Mouse (Mus musculus) kidney, adult 18-20 months (tissue): Measurements from ENCODE around the gene Ugt1a2.
"Not testable (repeated sequence)": the region's sequence is repeated elsewhere in the genome, so short reads cannot be mapped to it uniquely, and the experiment has no call there.

ENCODE experiments used
- DNase-seq: peaks from one replicate; pipeline ENCODE4 v3.0.0; 2021

Ugt1a2 gene

DNA sequence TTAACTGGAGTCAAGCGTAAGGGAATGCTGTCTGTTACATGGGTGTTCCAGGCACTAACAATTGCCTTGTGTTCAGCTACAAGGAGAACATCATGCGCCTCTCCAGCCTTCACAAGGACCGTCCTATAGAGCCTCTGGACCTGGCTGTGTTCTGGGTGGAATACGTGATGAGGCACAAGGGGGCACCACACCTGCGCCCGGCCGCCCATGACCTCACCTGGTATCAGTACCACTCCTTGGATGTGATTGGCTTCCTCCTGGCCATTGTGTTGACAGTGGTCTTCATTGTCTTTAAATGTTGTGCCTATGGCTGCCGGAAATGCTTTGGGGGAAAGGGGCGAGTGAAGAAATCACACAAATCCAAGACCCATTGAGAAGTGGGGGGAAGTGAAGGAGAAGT, 17.6 kb downstream of the Ugt1a2 start:
- no peak for DNase-seq

DNA sequence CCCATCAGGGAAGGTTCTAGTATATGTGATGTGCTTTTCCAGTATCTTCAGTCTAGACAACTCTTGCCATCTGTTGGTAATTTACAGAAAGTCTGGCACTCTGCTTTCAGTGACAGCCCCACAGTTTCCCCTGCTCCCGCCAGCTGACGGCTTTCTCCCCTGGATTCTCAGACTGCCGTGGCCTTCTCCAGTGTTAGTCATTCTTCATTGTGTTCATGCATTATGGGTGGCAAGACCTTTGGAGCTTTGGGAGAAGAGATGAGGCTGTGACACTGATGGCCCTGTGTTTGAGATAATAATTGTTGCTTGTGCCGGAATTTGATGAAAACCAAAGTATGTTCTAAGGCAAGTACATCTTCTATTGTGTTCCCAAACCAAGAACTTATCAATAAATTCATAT, 18.2 kb downstream of the Ugt1a2 start:
- no peak for DNase-seq

DNA sequence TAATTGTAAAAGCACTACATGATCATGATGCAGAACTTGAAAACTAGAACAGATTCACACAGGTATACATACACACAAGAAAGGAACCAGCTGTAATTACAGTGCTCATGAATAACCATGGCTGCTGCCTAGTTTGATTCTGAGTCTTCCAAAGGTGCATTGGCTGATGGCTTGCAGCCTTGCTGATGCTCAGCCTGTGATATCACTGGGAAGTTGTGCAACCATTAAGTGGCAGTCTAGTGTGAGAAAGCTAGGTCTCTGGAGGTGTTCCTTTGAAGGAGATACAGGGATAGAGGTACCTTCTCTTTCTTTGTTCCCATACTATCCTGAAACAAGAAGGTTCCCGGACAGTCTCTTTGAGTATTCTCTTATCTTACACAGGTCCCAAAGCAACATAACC, 18.7 kb downstream of the Ugt1a2 start:
- DNase-seq = no peak

DNA sequence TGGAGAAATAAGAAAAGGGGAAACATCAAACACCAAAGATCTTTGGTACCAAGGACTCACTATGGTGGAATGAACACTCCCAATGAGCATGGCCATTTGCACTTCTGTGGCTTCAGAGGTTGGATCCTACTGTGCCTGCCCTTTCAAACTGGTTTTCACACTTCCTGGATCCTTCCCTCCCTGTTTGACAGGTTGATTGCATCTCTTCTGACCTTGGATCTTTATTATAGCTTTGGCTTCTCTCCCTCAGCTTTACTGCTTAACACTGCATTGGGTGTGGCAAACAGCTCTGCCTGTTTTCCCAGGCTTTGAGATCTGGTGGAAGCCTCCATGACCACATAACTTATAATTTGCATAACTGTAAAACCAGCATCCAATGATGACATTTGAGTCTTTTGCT, 19.9 kb downstream of the Ugt1a2 start:
- no peak for DNase-seq

DNA sequence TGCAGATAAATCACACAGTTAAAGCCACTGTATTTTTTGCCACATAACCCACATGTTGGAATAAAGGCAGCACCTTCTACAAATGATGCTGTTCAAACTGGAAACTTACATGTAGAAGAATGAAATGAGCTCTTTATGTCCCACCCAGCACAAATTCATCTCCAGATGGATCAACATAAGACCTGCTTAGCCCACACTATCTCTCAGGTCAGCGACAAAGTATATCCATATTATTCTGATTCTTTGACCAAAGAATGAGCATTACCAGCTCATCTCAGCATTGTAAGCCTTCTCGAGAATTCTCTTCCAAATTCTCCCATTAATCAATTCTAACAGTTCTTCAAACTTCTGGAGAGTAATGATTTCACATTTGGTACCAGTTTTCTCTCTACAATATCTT, 21.8 kb downstream of the Ugt1a2 start:
- no peak for DNase-seq

DNA sequence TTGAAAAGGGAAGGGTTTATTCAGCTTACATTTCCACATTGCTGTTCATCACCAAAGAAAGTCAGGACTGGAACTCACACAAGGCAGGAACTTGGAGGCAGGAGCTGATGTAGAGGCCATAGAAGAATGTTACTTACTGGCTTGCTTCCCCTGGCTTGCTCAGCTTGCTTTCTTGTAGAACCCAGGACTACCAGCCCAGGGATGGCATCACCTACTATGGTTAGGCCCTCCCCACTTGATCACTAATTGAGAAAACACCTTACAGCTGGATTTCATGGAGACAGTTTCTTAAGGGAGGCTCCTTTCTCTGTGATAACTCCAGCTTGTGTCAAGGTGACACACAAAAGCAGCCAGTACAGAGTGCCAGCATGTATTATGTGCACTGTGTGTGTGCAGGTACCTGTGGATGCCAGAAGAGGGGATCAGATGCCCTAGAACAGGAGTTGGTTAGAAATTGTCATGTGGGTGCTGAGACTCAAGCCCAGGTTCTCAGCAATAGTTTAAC, 22.7 kb downstream of the Ugt1a2 start:
- not testable (repeated sequence) for DNase-seq

DNA sequence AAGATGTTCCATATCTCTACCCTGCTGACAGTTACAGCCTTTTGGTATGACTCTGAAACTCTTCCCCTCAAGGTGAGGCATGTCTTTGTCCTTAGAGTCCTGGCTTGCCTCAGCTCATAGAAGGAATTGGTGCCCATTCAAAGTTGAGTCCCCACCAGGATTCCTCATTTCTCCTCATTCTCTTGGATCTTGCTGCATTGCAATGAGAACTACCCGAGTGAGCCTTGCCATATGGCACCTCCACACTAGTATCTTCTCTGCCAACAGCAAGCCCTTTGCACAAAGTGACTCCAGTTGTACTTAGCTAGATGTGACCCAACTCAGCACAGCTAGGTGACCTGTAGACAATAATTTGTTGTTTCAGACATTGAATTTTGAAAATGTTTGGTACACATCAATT, 23.2 kb downstream of the Ugt1a2 start:
- DNase-seq = no peak

DNA sequence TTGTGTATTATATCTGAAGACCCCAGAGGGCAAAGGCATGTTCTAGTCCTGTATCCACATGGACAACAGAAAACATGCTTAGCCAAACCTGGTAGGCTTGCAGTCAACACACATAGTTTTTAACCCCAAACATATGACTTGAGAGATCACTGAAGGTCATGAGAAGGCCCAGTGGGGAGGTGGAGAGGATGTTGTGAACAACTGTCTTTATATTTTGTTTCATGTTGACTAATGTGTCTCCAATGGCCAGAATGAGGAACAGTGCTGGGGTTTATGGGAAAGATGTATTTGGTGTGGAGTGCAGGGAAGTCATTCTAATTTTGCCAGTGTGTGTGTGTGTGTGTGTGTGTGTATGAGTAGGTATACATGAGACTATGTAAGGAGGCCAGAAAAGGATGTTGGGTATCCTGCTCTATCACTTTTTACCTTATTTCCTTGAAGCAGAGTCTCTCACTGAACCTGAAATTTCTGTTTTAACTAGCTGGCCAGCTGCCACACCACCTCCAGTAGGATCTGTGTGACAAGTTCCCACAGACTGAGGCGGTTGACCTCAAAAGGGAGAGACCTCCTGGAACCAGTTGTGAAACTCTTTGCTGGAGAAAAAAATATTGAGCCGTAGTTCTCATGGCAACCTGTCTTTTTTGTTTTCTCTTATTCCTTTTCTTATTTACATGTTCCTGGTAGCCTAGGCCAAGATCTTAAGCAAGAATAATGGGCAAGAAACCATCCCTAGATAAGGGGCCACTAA, 23.8 kb downstream of the Ugt1a2 start:
- no peak for DNase-seq

DNA sequence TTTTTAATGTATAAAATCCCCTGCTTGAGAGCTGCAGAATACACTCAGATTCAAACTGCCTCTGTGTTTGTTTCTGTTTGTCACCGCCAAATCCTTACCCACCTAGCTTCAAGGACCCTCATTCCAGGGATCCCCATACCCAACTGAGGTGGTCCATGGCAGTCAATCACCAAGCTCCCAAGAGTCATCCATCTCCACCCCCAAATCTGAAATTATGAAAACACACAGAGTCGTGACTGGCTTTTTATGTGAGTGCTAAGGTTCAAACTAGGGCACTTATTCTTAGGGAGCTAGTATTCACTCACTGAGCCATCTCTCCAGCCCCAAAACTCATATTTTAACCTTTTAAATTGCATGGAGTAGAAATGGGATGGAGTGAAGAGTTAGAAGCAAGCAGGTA, 24.9 kb downstream of the Ugt1a2 start:
- DNase-seq = not testable (repeated sequence)

DNA sequence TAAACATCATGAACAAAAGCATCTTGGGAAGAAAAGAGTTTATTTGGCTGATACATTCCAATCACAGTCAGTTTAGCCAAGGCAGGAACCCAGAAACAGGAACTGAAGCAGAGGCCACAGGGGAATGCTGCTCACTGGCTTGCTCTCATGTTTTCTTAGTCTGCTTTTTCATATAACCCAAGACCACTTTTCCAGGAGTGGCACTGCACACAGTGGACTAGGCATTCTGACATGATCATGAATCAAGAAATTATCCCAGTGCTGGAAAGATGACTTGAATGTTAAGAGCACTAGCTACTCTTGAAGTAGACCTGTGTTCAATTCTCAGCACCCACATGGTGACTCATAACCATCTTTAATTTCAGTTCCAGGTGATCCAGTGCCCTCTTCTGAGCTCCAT, 25.3 kb downstream of the Ugt1a2 start:
- DNase-seq = no peak

DNA sequence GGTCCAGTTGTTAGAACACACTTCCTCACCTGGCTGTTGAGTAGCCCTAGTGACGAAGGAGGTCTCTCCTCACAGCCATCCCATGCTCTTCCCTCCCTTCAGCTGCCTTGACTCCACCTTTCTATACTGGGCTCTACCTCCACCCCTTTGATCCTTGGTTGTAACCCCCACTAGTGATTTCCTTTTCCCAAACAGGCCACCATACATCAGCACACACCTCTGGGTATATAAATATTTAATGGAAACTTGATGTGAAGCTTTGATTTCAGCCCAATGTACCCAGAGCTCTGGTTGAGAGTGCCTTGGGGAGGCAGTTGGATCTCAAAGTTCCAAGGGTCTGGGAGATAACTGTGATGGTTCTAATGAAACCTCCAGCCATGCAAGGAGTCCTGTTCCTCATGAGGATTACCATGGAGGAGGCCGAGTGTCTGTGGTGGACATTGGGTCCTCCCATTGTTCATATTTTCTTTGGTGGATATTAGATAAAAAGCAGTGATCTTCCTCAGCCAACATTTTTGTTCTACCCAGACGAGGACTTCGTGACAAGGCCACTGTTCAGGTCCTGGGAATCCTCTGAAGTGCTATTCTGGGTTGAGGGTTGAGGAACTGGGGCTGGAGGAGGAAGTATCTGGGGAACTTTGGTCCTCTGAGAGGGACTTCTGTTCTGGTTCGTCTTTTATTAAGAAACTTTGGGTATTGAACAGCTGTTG, 26.4 kb downstream of the Ugt1a2 start, which contains the start of gene Mroh2a:
Gene Mroh2a, plus strand, starts transcription at position 317 of the 710 bp plus-strand sequence.
- DNase-seq = no peak

DNA sequence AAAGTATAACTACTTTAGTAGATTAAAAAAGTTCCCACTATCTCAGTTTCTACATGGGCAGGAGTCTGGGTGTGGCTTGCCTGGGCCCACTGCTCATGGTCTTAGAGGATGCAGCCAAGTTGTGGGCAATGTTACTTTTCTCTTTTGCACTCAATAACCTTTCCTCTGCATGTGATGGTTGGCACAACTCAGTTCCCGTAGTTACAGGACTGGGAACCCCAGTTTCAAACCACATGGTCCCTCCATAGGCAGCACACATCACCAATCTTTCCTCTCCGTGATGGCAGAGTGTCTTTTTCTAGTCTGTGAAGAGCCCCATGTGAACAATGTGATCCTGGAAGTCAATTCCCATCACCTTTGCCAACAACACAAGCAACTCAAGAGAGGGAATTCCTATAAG, 27.1 kb downstream of the Ugt1a2 start:
- no peak for DNase-seq

DNA sequence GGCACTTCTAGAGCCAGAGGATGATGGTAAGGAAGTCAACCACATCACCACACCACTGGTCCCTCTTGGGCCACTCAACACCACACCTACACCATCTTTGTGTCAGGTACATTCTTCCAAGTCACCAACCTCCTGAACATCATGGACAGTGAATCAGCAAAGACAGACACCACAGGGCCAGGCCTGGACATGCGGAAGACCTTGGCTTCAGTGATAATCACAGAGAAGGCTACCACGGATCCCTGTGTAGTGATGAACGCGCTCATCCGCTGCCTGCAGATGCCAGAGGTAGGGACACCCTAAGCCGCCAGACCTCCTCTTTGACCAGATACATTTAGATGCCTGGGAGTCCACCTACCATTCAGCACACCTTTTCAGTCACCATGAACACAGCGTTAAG, 27.7 kb downstream of the Ugt1a2 start:
- no peak for DNase-seq

DNA sequence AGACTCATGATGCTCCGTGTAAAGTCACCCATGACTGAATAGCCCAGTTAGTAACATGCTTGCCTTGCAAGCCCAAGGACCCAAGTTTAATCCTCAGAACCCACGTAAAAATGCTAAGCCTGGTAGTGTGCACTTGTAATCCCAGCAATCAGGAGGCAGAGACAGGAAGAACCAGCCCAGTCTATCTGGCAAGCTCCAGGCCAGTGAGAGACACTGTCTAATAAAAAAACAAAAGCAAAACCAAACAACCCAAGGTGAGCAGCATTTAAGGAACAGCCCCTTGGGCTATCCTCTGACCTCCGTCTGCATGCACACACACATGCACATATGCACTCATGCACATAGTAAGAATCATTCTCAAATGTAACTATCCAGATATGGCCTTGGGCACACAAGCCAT, 29.2 kb downstream of the Ugt1a2 start:
- DNase-seq = no peak

DNA sequence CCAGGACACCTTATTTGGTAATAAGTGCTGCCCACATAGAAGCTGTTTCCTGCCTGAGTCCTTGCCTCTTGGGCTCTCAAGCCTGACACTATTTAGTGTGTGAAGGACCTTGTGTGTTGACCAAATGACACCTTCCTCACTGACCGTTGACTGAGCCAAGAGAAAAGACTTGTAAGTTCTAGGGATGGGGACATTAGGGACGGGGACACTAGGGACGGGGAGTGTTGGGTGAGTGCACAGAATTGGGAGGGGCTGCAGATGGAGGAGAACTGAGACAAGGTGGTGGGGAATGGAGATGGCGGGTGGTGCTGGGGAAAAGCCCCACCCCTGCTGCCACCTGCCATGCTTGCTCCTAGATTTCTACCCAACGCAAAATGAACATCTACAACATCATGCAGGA, 29.6 kb downstream of the Ugt1a2 start:
- no peak for DNase-seq

DNA sequence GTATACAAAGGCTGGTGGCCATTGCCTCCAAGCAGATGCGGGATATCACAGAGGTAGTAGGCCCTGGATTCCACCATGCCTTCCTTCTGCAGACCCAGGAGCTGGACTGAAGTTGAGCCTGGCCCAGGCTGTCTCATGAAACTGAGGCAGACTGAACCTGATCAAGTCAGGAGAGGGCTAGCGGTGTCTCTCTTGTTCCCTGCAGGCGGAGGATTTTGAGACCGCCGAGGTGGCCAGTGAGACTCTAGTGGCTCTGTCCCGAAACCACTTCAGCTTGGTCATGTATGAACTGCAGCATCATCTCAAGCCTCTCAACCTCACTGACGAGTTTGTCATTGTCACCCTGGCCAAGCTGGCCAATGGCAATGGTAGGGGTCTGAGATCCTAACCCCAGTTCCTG, 30.0 kb downstream of the Ugt1a2 start:
- no peak for DNase-seq

DNA sequence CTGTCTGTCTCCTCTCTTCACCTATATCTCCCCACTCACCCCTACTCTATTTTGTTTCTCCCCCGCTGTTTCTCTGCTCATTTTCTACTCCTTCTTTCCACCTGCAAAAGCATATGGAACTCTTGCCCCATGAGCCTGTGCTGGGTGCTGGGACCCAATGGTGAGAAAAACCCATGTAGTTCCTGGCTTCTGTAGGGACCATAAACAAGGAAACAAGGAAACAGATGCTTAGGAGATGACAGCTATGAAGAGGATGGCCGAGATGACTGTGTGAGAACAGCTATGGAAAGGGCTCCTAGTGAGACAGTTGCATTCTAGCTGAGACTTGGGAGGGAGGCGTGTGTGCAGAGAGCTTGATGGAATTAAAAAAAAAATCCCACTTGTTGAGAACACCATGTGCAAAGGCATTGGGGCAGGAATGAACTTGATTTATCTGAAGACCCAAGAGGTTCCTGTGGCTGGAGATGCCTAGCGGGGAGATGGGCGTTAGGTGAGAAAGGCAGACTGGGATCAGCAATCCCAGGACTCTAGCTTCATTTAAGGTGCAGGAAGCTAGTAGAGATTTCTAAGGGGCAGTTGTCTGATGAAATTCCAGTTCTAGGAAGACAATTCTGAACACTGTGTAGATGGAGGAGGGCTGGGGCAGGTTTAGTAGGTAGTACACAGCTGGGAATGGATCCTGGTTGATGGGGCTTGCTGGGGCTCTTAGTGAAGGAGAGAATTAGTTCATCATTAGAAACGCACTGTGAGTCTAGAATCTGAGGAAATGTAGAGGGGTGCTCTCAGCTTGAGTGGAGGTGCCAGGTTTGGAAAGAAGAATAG, 30.8 kb downstream of the Ugt1a2 start:
- DNase-seq = no peak

DNA sequence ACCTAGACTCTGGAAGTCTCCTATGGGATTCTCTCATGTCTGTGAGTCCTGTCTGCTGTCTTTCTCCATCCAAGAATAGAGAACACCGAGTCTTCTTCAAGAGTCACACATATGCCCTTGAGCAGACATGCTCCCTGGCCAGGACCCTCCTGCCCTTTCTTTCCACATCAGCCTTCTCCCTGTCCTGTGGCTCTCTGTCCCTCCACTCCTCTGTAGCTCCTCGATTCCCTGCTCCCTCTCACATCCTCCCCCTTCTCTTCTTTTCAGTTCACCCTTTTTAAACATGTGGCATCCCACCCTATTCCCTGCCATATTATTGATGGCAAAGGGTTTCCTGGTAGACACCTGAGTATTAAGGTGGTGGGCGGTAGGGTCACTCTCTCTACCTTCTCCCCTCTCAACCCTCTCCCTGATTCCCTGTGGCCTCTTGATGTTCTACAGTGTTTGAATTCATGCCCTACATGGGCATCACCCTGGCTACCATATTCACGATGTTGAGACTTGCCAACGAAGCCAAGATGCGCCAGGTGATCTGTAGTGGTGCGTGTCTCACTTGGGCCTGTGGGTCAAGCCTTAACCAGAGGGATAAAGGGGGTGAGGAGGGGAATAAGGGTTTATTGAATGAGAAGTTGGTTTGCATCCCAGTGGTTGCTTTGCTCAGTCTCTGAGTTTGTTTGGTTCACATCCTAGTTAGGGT, 31.6 kb downstream of the Ugt1a2 start:
- no peak for DNase-seq

DNA sequence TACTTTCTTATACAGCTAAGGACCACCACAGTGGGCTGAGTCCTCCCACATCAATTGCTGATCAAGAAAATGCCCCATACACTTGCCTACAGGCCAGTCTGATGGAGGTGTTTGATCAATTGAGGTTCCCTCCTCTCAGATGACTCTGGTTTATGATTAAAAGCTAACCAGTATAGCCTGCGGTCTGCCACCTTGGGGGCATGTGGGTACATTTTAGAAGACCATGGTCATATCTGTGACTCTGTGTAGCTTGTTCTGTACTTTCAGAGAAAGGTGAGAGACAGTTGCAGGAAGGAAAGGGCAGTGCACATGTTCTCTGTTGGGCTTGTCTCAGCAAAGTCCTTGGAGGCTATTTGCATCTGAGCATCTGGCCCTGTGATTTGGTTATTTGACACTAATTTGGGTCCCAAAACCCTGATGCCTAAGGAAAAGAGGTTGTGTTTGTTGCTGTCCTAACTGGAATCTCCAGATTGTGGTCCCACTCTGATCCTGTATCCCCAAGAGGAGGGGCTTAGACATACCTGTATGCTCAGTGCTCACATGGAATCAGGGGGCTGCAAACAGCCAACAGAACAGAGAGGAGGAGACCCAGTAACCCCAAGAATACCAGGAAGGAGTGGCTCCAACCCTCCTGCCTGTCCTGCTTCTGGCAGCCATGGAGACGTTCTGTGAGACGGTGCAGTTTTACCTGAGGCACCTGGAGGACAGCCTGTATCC, 32.4 kb downstream of the Ugt1a2 start:
- DNase-seq = peak; percentile 9

DNA sequence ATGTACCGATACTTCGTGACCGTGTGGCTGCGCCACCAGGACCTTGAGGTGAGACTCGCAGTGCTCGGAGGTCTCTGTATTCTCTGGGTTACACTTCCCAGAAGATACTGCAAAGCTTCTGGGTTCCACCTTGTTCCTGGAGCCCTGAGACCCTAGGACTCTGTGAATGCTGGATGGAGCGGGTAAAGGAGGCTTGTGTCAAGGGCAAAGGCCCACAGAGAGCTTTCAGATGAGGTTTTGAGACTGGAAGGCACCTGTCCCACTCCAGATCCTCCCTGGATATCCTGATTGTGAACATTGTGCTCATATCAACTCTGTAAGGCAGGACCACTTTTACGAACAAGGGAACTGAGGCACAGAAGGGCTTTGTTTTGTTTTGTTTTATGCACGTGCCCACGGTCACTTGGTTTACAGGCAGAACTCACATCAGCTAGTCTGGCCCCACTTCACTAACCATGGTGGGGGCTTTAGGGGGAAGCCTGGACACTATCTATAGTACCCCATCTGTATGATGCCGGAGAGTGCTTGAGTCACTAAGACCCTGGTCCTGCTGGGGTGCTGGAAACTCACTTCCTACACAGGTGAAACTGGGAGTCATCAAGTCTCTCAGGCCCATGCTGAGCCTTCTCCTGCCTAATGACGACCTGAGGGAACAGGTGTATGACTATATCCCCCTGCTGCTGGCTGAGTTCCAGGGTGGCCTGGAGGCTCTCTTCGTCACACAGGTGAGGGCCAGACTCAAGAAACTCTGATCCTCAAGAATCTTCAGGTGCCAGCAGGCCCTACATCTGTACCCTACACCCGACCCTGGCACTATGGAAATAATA, 33.2 kb downstream of the Ugt1a2 start:
- peak; percentile 4 for DNase-seq

DNA sequence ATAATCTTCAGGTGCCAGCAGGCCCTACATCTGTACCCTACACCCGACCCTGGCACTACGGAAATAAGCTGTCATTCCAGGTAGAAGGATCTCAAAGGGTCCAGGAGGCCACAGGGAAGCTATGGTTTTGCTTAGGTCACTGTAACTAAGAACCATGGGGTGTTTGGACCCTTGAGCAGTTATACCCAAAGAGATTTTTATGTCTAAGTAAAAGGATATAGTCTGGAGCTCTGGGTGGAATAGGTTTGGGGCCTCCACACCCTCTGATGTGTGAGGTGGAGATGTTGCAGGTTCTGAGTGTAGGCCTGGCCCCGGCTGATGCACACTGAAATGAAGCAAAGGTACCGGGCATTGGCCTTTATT, 33.8 kb downstream of the Ugt1a2 start:
- no peak for DNase-seq
